Mouse (Mus musculus): ENCODE results near the gene Wrnip1.

DNA sequence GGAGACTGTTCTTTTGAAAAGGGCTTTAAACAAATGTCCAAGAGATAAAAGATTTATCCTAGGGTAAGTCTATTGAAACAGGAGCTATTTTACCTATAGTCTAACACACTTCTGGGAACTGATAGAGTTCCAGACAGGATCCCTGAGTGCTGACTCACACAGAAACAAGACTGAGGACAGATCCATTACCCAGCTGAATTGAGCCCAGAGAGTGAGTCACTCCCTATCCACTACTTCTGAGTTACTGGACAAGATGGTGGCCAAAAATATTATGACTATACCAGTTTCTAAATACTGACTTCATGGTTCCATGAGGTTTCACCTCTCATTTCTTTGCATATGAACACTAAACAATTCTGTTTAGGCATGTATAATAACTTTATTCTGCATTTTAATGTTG is 44.4 kb downstream of the Wrnip1 start:
- TF ChIP-seq BHLHE40 (IDR thresholded peaks at IDR 0.05; ENCODE audit: borderline replicate concordance, low read depth, low read length) (no peak), ZNF384 (IDR thresholded peaks at IDR 0.05; ENCODE audit: low read depth, low read length) (no peak), NRF1 (IDR thresholded peaks at IDR 0.05; ENCODE audit: insufficient read depth, low read depth, low read length, poor library complexity, severe bottlenecking) (no peak), CTCF (IDR thresholded peaks at IDR 0.05 in 2 of 3, conservative IDR thresholded peaks at IDR 0.05 in 1 of 3; ENCODE audit: control insufficient read depth in 1 of 3, insufficient read depth in 1 of 3, low read depth in 2 of 3, low read length in 3 of 3, poor library complexity in 1 of 3, severe bottlenecking in 1 of 3) (no peak), TBP (IDR thresholded peaks at IDR 0.05; ENCODE audit: low read depth, low read length) (no peak), KAT2A (conservative IDR thresholded peaks at IDR 0.05; ENCODE audit: low read depth, low read length) (no peak), MAX (IDR thresholded peaks at IDR 0.05; ENCODE audit: low read length) (no peak), MAFK (IDR thresholded peaks at IDR 0.05; ENCODE audit: borderline replicate concordance, low read depth, low read length) (no peak), POLR2A (IDR thresholded peaks at IDR 0.05; ENCODE audit: control insufficient read depth in 1 of 2, insufficient read depth in 1 of 2, low read depth in 1 of 2, low read length in 2 of 2, poor library complexity in 1 of 2) (no peak), CHD2 (IDR thresholded peaks at IDR 0.05; ENCODE audit: low read length) (no peak), USF1 (IDR thresholded peaks at IDR 0.05; ENCODE audit: low read depth, low read length) (no peak), SIN3A (IDR thresholded peaks at IDR 0.05; ENCODE audit: low read length) (no peak)
